Mouse (Mus musculus): ENCODE results near the gene Srpk2. TPM values are rescaled to one million over a fixed set of nuclear protein-coding genes. Genes with fewer than 3 reads are reported as not detected.
"Not testable (repeated sequence)": the region's sequence is repeated elsewhere in the genome, so short reads cannot be mapped to it uniquely, and the experiment has no call there.

The Srpk2 gene
- polyA plus RNA-seq, 1 experiment from 2014 or later = 46.4 TPM

GRCm38 (mm10) chr5:23711244-23711643, 26.8 kb upstream of the Srpk2 start:
- no peak for ATAC-seq (replicated peaks; ENCODE audit: insufficient number of reproducible peaks, low FRiP score, low TSS enrichment)
- H3K4me3 ChIP-seq (ENCODE audit: low read depth, low read length) = no peak overlapping the region
- H3K4me1 ChIP-seq (ENCODE audit: control insufficient read depth, insufficient read depth, low read length) = no peaks in the 10 kb centered on the region
- no peaks in the 10 kb centered on the region for H3K27me3 ChIP-seq (ENCODE audit: control insufficient read depth, insufficient read depth, low read length)
- H3K9me3 ChIP-seq (replicated peaks; ENCODE audit: control insufficient read depth, low read length) = peaks cover 16% of the 10 kb centered on the region
- no peak overlapping the region for H3K9ac ChIP-seq (ENCODE audit: low read depth, low read length)
- no peak overlapping the region for H3K27ac ChIP-seq (ENCODE audit: low read depth, low read length)
- 99% methylated on average over 4 of the region's 4 CpGs for WGBS (ENCODE audit: insufficient replicate concordance)
- peaks cover 33% of the 10 kb centered on the region for H3K36me3 ChIP-seq (ENCODE audit: control insufficient read depth, insufficient read depth, low read length)
- H3K4me2 ChIP-seq = no peak overlapping the region

- Histone ChIP-seq H3K4me3 (ENCODE audit: low read depth, low read length) (no peak overlapping the region), H3K36me3 (ENCODE audit: control insufficient read depth, insufficient read depth, low read length) (peaks cover 34% of the 10 kb centered on the region), H3K9me3 (replicated peaks; ENCODE audit: control insufficient read depth, low read length) (peaks cover 19% of the 10 kb centered on the region), H3K27me3 (ENCODE audit: control insufficient read depth, insufficient read depth, low read length) (no peaks in the 10 kb centered on the region), H3K4me2 (no peak overlapping the region), H3K27ac (ENCODE audit: low read depth, low read length) (no peak overlapping the region), H3K4me1 (ENCODE audit: control insufficient read depth, insufficient read depth, low read length) (no peaks in the 10 kb centered on the region), H3K9ac (ENCODE audit: low read depth, low read length) (no peak overlapping the region)
- 98% methylated on average over 1 of the region's 1 CpGs for WGBS (ENCODE audit: insufficient replicate concordance)
- ATAC-seq (replicated peaks; ENCODE audit: insufficient number of reproducible peaks, low FRiP score, low TSS enrichment) = no peak
Measured at GRCm38 (mm10) chr5:23709661-23710060, 25.2 kb upstream of the Srpk2 start.

- WGBS (ENCODE audit: insufficient replicate concordance) = 96% methylated on average over 29 of the region's 34 CpGs
- Histone ChIP-seq H3K9me3 (replicated peaks; ENCODE audit: control insufficient read depth, low read length) (peaks cover 31% of the 10 kb centered on the region), H3K36me3 (ENCODE audit: control insufficient read depth, insufficient read depth, low read length) (peaks cover 54% of the 10 kb centered on the region)
- H3K4me1 ChIP-seq (ENCODE audit: control insufficient read depth, insufficient read depth, low read length); H3K9ac ChIP-seq (ENCODE audit: low read depth, low read length); H3K4me3 ChIP-seq (ENCODE audit: low read depth, low read length); H3K4me2 ChIP-seq; H3K27ac ChIP-seq (ENCODE audit: low read depth, low read length); ATAC-seq (replicated peaks; ENCODE audit: insufficient number of reproducible peaks, low FRiP score, low TSS enrichment); H3K27me3 ChIP-seq (ENCODE audit: control insufficient read depth, insufficient read depth, low read length): not testable (repeated sequence)
Measured at GRCm38 (mm10) chr5:23706601-23707597, 22.5 kb upstream of the Srpk2 start.

GRCm38 (mm10) chr5:23697457-23697856, 13.0 kb upstream of the Srpk2 start:
- H3K27ac ChIP-seq (ENCODE audit: low read depth, low read length) = no peak overlapping the region
- peaks cover 7% of the 10 kb centered on the region; the same call in 1 of the 2 replicates for H3K9me3 ChIP-seq (replicated peaks; ENCODE audit: control insufficient read depth, low read length)
- no peaks in the 10 kb centered on the region for H3K4me1 ChIP-seq (ENCODE audit: control insufficient read depth, insufficient read depth, low read length)
- no peak overlapping the region for H3K4me3 ChIP-seq (ENCODE audit: low read depth, low read length)
- no peaks in the 10 kb centered on the region for H3K27me3 ChIP-seq (ENCODE audit: control insufficient read depth, insufficient read depth, low read length)
- peaks cover 16% of the 10 kb centered on the region for H3K36me3 ChIP-seq (ENCODE audit: control insufficient read depth, insufficient read depth, low read length)
- no peak overlapping the region for H3K9ac ChIP-seq (ENCODE audit: low read depth, low read length)
- no peak overlapping the region for H3K4me2 ChIP-seq
- ATAC-seq (replicated peaks; ENCODE audit: insufficient number of reproducible peaks, low FRiP score, low TSS enrichment) = no peak
- 91% methylated on average over 1 of the region's 1 CpGs for WGBS (ENCODE audit: insufficient replicate concordance)

GRCm38 (mm10) chr5:23683431-23683830, 986 bp downstream of the Srpk2 start:
- Histone ChIP-seq H3K9me3 (replicated peaks; ENCODE audit: control insufficient read depth, low read length) (no peaks in the 10 kb centered on the region), H3K27me3 (ENCODE audit: control insufficient read depth, insufficient read depth, low read length) (no peaks in the 10 kb centered on the region), H3K4me3 (ENCODE audit: low read depth, low read length) (no peak overlapping the region), H3K36me3 (ENCODE audit: control insufficient read depth, insufficient read depth, low read length) (no peaks in the 10 kb centered on the region), H3K27ac (ENCODE audit: low read depth, low read length) (no peak overlapping the region), H3K4me2 (no peak overlapping the region), H3K4me1 (ENCODE audit: control insufficient read depth, insufficient read depth, low read length) (no peaks in the 10 kb centered on the region), H3K9ac (ENCODE audit: low read depth, low read length) (no peak overlapping the region)
- 70% methylated on average over 4 of the region's 4 CpGs for WGBS (ENCODE audit: insufficient replicate concordance)
- no peak for ATAC-seq (replicated peaks; ENCODE audit: insufficient number of reproducible peaks, low FRiP score, low TSS enrichment)

GRCm38 (mm10) chr5:23679006-23679405, 5.4 kb downstream of the Srpk2 start:
- H3K4me2 ChIP-seq = no peak overlapping the region
- ATAC-seq (replicated peaks; ENCODE audit: insufficient number of reproducible peaks, low FRiP score, low TSS enrichment) = no peak
- H3K4me3 ChIP-seq (ENCODE audit: low read depth, low read length) = no peak overlapping the region
- H3K4me1 ChIP-seq (ENCODE audit: control insufficient read depth, insufficient read depth, low read length) = no peaks in the 10 kb centered on the region
- H3K9ac ChIP-seq (ENCODE audit: low read depth, low read length) = no peak overlapping the region
- H3K36me3 ChIP-seq (ENCODE audit: control insufficient read depth, insufficient read depth, low read length) = no peaks in the 10 kb centered on the region
- H3K27ac ChIP-seq (ENCODE audit: low read depth, low read length) = no peak overlapping the region
- no peaks in the 10 kb centered on the region for H3K9me3 ChIP-seq (replicated peaks; ENCODE audit: control insufficient read depth, low read length)
- no peaks in the 10 kb centered on the region for H3K27me3 ChIP-seq (ENCODE audit: control insufficient read depth, insufficient read depth, low read length)
- WGBS (ENCODE audit: insufficient replicate concordance) = 65% methylated on average over 3 of the region's 3 CpGs

GRCm38 (mm10) chr5:23677883-23678282, 6.5 kb downstream of the Srpk2 start:
- Histone ChIP-seq H3K36me3 (ENCODE audit: control insufficient read depth, insufficient read depth, low read length) (no peaks in the 10 kb centered on the region), H3K27me3 (ENCODE audit: control insufficient read depth, insufficient read depth, low read length) (no peaks in the 10 kb centered on the region), H3K9me3 (replicated peaks; ENCODE audit: control insufficient read depth, low read length) (no peaks in the 10 kb centered on the region), H3K4me2 (no peak overlapping the region), H3K27ac (ENCODE audit: low read depth, low read length) (no peak overlapping the region), H3K4me3 (ENCODE audit: low read depth, low read length) (no peak overlapping the region), H3K4me1 (ENCODE audit: control insufficient read depth, insufficient read depth, low read length) (no peaks in the 10 kb centered on the region), H3K9ac (ENCODE audit: low read depth, low read length) (no peak overlapping the region)
- ATAC-seq (replicated peaks; ENCODE audit: insufficient number of reproducible peaks, low FRiP score, low TSS enrichment) = no peak
- 86% methylated on average over 5 of the region's 5 CpGs for WGBS (ENCODE audit: insufficient replicate concordance)

- no peak for ATAC-seq (replicated peaks; ENCODE audit: insufficient number of reproducible peaks, low FRiP score, low TSS enrichment)
- H3K9ac ChIP-seq (ENCODE audit: low read depth, low read length) = no peak overlapping the region
- H3K27me3 ChIP-seq (ENCODE audit: control insufficient read depth, insufficient read depth, low read length) = no peaks in the 10 kb centered on the region
- no peaks in the 10 kb centered on the region for H3K9me3 ChIP-seq (replicated peaks; ENCODE audit: control insufficient read depth, low read length)
- no peak overlapping the region for H3K27ac ChIP-seq (ENCODE audit: low read depth, low read length)
- peaks cover 3% of the 10 kb centered on the region; the same call in 1 of the 2 replicates for H3K4me1 ChIP-seq (ENCODE audit: control insufficient read depth, insufficient read depth, low read length)
- 82% methylated on average over 5 of the region's 5 CpGs for WGBS (ENCODE audit: insufficient replicate concordance)
- H3K4me3 ChIP-seq (ENCODE audit: low read depth, low read length) = no peak overlapping the region
- no peak overlapping the region for H3K4me2 ChIP-seq
- H3K36me3 ChIP-seq (ENCODE audit: control insufficient read depth, insufficient read depth, low read length) = no peaks in the 10 kb centered on the region
Measured at GRCm38 (mm10) chr5:23677072-23677453, 7.4 kb downstream of the Srpk2 start.
